Mouse (Mus musculus) ES-Bruce4 (cell line): Measurements from ENCODE around the gene P3h2.

Experiments
- CTCF ChIP-seq: IDR thresholded peaks from one replicate; pipeline ENCODE4 v1.8.1; 2011; ENCODE audit warnings: low read depth, low read length
- POLR2A ChIP-seq: IDR thresholded peaks from one replicate; pipeline ENCODE4 v1.8.1; 2011; ENCODE audit warnings: low read length; ENCODE audit not compliant: insufficient read depth

- TF ChIP-seq CTCF (no peak), POLR2A (no peak)
These were observed 52.0 kb downstream of the P3h2 start for GRCm38 (mm10) chr16:26053631-26054030.
